In genomic region chr2:156257051-156257450, GRCm38 (mm10) we compare ENCODE assay signal across 8 mouse cellular contexts. TPM values are rescaled to one million over a fixed set of nuclear protein-coding genes. Genes with fewer than 3 reads are reported as not detected.
DNase-seq lines count a peak whose midpoint lies in the region; ATAC-seq and TF ChIP-seq lines count a peak whose summit lies in the region.

No protein-coding gene starts in this region.

- H3K36me3 ChIP-seq in kidney, embryonic 14.5 days (ENCODE audit: control insufficient read depth, insufficient read depth, low read length), result peaks cover 56% of the 10 kb centered on the region
- peaks cover 54% of the 10 kb centered on the region for H3K36me3 ChIP-seq in heart, embryonic 14.5 days (ENCODE audit: control insufficient read depth, insufficient read depth, low read length)

- no peak for ATAC-seq in kidney, embryonic 14.5 days (ENCODE audit: low FRiP score, low TSS enrichment)
- ATAC-seq in heart, embryonic 14.5 days (ENCODE audit: insufficient number of reproducible peaks, insufficient read depth, low FRiP score, low read depth), result no peak

- H3K9me3 ChIP-seq in kidney, embryonic 14.5 days (ENCODE audit: control insufficient read depth, low read length), result no peaks in the 10 kb centered on the region
- H3K9me3 ChIP-seq in heart, embryonic 14.5 days (ENCODE audit: control insufficient read depth, low read length), result no peaks in the 10 kb centered on the region

- H3K4me3 ChIP-seq in kidney, embryonic 14.5 days (ENCODE audit: low read length), result no peak overlapping the region
- H3K4me3 ChIP-seq in heart, embryonic 14.5 days (ENCODE audit: control insufficient read depth in 1 of 2, insufficient read depth in 1 of 2, low read depth in 1 of 2, low read length in 2 of 2), result no peak overlapping the region
- no peak overlapping the region for H3K4me3 ChIP-seq in layer of hippocampus, adult 2 months

- H3K4me2 ChIP-seq in kidney, embryonic 14.5 days (replicated peaks; ENCODE audit: low read depth, low read length), result no peak overlapping the region
- no peak overlapping the region for H3K4me2 ChIP-seq in heart, embryonic 14.5 days (ENCODE audit: low read length)

- TF ChIP-seq CTCF in layer of hippocampus, adult 2 months (conservative IDR thresholded peaks at IDR 0.05), result no peak

- H3K27me3 ChIP-seq in kidney, embryonic 14.5 days (ENCODE audit: control insufficient read depth, insufficient read depth, low read length), result no peaks in the 10 kb centered on the region
- no peaks in the 10 kb centered on the region for H3K27me3 ChIP-seq in heart, embryonic 14.5 days (ENCODE audit: control insufficient read depth, insufficient read depth, low read length)

- WGBS in kidney, embryonic 14.5 days, result 59% methylated on average over 2 of the region's 2 CpGs
- WGBS in heart, embryonic 14.5 days, result 34% methylated on average over 2 of the region's 2 CpGs

- peak; percentile 46 for DNase-seq in kidney, adult 11 months
- DNase-seq in adrenal gland, postnatal 36 days, result peak; percentile 54 to 76
- DNase-seq in layer of hippocampus, adult 2 months (ENCODE audit: low spot score in 2 of 2), result peak; percentile 64 to 71
- DNase-seq in lung, postnatal 25 days (ENCODE audit: low spot score), result peak; percentile 49
- DNase-seq in thymus, postnatal 10 days (ENCODE audit: low spot score in 2 of 2), result peak; percentile 18 to 46
- no peak for DNase-seq in cerebellum, adult 9-10 months

- H3K27ac ChIP-seq in kidney, embryonic 14.5 days (ENCODE audit: low read depth, low read length), result no peak overlapping the region
- peak overlapping the region; percentile 62 to 70 for H3K27ac ChIP-seq in heart, embryonic 14.5 days (replicated peaks in 1 of 2; ENCODE audit: control insufficient read depth in 1 of 2, insufficient read depth in 1 of 2, low read depth in 2 of 2, low read length in 2 of 2)
- peak overlapping the region; percentile 77 for H3K27ac ChIP-seq in layer of hippocampus, adult 2 months

- no peaks in the 10 kb centered on the region for H3K4me1 ChIP-seq in kidney, embryonic 14.5 days (ENCODE audit: control insufficient read depth, insufficient read depth, low read length)
- peaks cover 15 to 27% of the 10 kb centered on the region in 2 experiments for H3K4me1 ChIP-seq in heart, embryonic 14.5 days (ENCODE audit: control insufficient read depth in 2 of 2, insufficient read depth in 2 of 2, low read length in 2 of 2)

- no peak overlapping the region for H3K9ac ChIP-seq in kidney, embryonic 14.5 days (ENCODE audit: low read depth, low read length)
- no peak overlapping the region for H3K9ac ChIP-seq in heart, embryonic 14.5 days (ENCODE audit: low read length)

RNA-seq across cellular contexts. Expression of gene Cnbd2, which starts 55.0 kb away (rescaled TPM):
- polyA plus RNA-seq in kidney, embryonic 14.5 days (2014; fragmentation: Nextera tagmentation; extraction: Ambion mirVana), result 4.5 and 6.4 TPM in 2 replicates
- 1 to 10 TPM; 2.2 to 2.7 TPM for total RNA-seq in adrenal gland, postnatal 36 days (2021)
- polyA plus RNA-seq in heart, embryonic 14.5 days (2014; fragmentation: Nextera tagmentation; extraction: Ambion mirVana), result 3.0 and 3.7 TPM in 2 replicates
- 1 to 10 TPM; 5.1 to 5.4 TPM for total RNA-seq in layer of hippocampus, adult 2 months (2021)

RNA-seq across cellular contexts. Expression of gene Scand1, which starts 55.5 kb away (rescaled TPM):
- 74.2 TPM in 2 replicates for polyA plus RNA-seq in kidney, embryonic 14.5 days (2014; fragmentation: Nextera tagmentation; extraction: Ambion mirVana)
- total RNA-seq in adrenal gland, postnatal 36 days (2021), result 100 to 1,000 TPM; 101 to 132 TPM
- 63.5 and 68.9 TPM in 2 replicates for polyA plus RNA-seq in heart, embryonic 14.5 days (2014; fragmentation: Nextera tagmentation; extraction: Ambion mirVana)
- total RNA-seq in layer of hippocampus, adult 2 months (2021), result 10 to 100 TPM; 86.5 to 97.6 TPM
